Mouse (Mus musculus) heart, postnatal 0 days (tissue): Measurements from ENCODE around the gene Kctd15.

Experiments
- CTCF ChIP-seq: IDR thresholded peaks from 2 replicates; pipeline ENCODE4 v1.5.1; 2016; ENCODE audit warnings: antibody characterized with exemption, control low read depth, low read depth
- EP300 ChIP-seq: IDR thresholded peaks from 2 replicates; pipeline ENCODE4 v1.6.1; 2016; ENCODE audit warnings: antibody characterized with exemption, low read depth

GRCm38 (mm10) chr7:34645623-34646022 lies 10.9 kb downstream of the Kctd15 start:
- TF ChIP-seq EP300 (no peak), CTCF (no peak)
